Mouse (Mus musculus) lung, embryonic 15.5 days (tissue): ENCODE results near the gene Soga3. TPM values are rescaled to one million over a fixed set of nuclear protein-coding genes. Genes with fewer than 3 reads are reported as not detected.

Source experiments
- ATAC-seq: fragments of 200-750 bp; cut with Nextera tagmentation; 2 replicates; pipeline ENCODE4 v1.8.0; 2017; ENCODE audit warnings: moderate number of reproducible peaks, borderline replicate concordance; ENCODE audit not compliant: low FRiP score, low TSS enrichment; ENCODE audit errors: extremely low read depth
- H3K27ac ChIP-seq: fragments of 300-500 bp; sonication (generic); 2 replicates; pipeline ENCODE4 v1.5.1; 2015; ENCODE audit warnings: moderate library complexity, mild to moderate bottlenecking, inconsistent platforms
- H3K27me3 ChIP-seq: fragments of 300-500 bp; sonication (generic); 2 replicates; pipeline ENCODE4 v1.6.1; 2015; ENCODE audit warnings: inconsistent platforms
- H3K36me3 ChIP-seq: fragments of 300-500 bp; sonication (generic); 2 replicates; pipeline ENCODE4 v1.6.1; 2015; ENCODE audit warnings: inconsistent platforms
- H3K4me1 ChIP-seq: fragments of 300-500 bp; sonication (generic); 2 replicates; pipeline ENCODE4 v1.6.1; 2015; ENCODE audit warnings: inconsistent platforms
- H3K4me2 ChIP-seq: fragments of 300-500 bp; sonication (generic); 2 replicates; pipeline ENCODE4 v1.6.1; 2015; ENCODE audit warnings: inconsistent platforms, mild to moderate bottlenecking, moderate library complexity
- H3K4me3 ChIP-seq: fragments of 300-500 bp; sonication (generic); 2 replicates; pipeline ENCODE4 v1.5.1; 2015; ENCODE audit warnings: mild to moderate bottlenecking, inconsistent platforms
- H3K9ac ChIP-seq: fragments of 300-500 bp; sonication (generic); 2 replicates; pipeline ENCODE4 v1.6.1; 2015; ENCODE audit warnings: inconsistent platforms
- H3K9me3 ChIP-seq: fragments of 300-500 bp; sonication (generic); 2 replicates; pipeline ENCODE4 v1.6.1; 2016; ENCODE audit warnings: inconsistent platforms
- WGBS: fragments of 180-500 bp; shearing (Covaris S2); methylation state at CpG from one replicate; pipeline ENCODE4 v1.1.7; 2015; 5-methylcytosine and 5-hydroxymethylcytosine counted together
- polyA plus RNA-seq: library from polyadenylated mRNA; unstranded; fragments of >200 nt; fragmentation: Nextera tagmentation; extraction: Ambion mirVana; gene quantifications from 2 replicates; pipeline ENCODE4 v1.2.1, GENCODE M21; 2015

The Soga3 gene
- polyA plus RNA-seq = 0.23 and 0.49 TPM in 2 replicates

- under 1% methylated on average over 34 of the region's 34 CpGs for WGBS
- H3K27ac ChIP-seq = no peak within 1 kb of the TSS
- no peaks in the 10 kb centered on the region for H3K9me3 ChIP-seq
- peaks cover 62% of the 10 kb centered on the region for H3K27me3 ChIP-seq
- no peaks in the 10 kb centered on the region for H3K36me3 ChIP-seq
- peaks cover 7% of the 10 kb centered on the region for H3K4me1 ChIP-seq
- no peak for ATAC-seq
- H3K9ac ChIP-seq = no peak within 1 kb of the TSS
- H3K4me2 ChIP-seq = 0 out of 2 replicates have a peak within 1 kb of the TSS, but pooled peaks have one; percentile 6
- 0 out of 2 replicates have a peak within 1 kb of the TSS, but pooled peaks have one; percentile 5 for H3K4me3 ChIP-seq
Measured at GRCm38 (mm10) chr10:29143566-29144335, at the start of gene Soga3. Soga3 (plus strand) TSS chr10:29143839.

- H3K9me3 ChIP-seq = no peaks in the 10 kb centered on the region
- H3K27me3 ChIP-seq = no peaks in the 10 kb centered on the region
- no peak overlapping the region for H3K4me3 ChIP-seq
- 10% methylated on average over 4 of the region's 4 CpGs for WGBS
- no peak overlapping the region for H3K4me2 ChIP-seq
- no peak for ATAC-seq
- H3K9ac ChIP-seq = no peak overlapping the region
- no peaks in the 10 kb centered on the region for H3K4me1 ChIP-seq
- no peaks in the 10 kb centered on the region for H3K36me3 ChIP-seq
- H3K27ac ChIP-seq = no peak overlapping the region
Measured at GRCm38 (mm10) chr10:29106962-29107361, 36.7 kb upstream of the Soga3 start.

- no peak overlapping the region for H3K4me3 ChIP-seq
- 30% methylated on average over 7 of the region's 7 CpGs for WGBS
- no peak overlapping the region for H3K4me2 ChIP-seq
- no peak overlapping the region for H3K27ac ChIP-seq
- H3K36me3 ChIP-seq = no peaks in the 10 kb centered on the region
- H3K9me3 ChIP-seq = no peaks in the 10 kb centered on the region
- H3K4me1 ChIP-seq = peaks cover 7% of the 10 kb centered on the region
- peaks cover 51% of the 10 kb centered on the region for H3K27me3 ChIP-seq
- no peak for ATAC-seq
- no peak overlapping the region for H3K9ac ChIP-seq
Measured at GRCm38 (mm10) chr10:29142556-29143105, 1.0 kb upstream of the Soga3 start.

- WGBS = 27% methylated on average over 9 of the region's 12 CpGs
- Histone ChIP-seq H3K4me2 (no peak overlapping the region), H3K9me3 (no peaks in the 10 kb centered on the region), H3K27ac (no peak overlapping the region), H3K4me1 (peaks cover 7% of the 10 kb centered on the region), H3K27me3 (peaks cover 64% of the 10 kb centered on the region), H3K36me3 (no peaks in the 10 kb centered on the region), H3K9ac (no peak overlapping the region), H3K4me3 (no peak overlapping the region)
- no peak for ATAC-seq
Measured at GRCm38 (mm10) chr10:29144612-29145405, 1.2 kb downstream of the Soga3 start.

- Histone ChIP-seq H3K4me2 (peak overlapping the region; percentile 91), H3K4me1 (peaks cover 7% of the 10 kb centered on the region), H3K9me3 (no peaks in the 10 kb centered on the region), H3K27ac (no peak overlapping the region), H3K36me3 (no peaks in the 10 kb centered on the region), H3K9ac (no peak overlapping the region), H3K27me3 (peaks cover 64% of the 10 kb centered on the region), H3K4me3 (peak overlapping the region; percentile 42)
- ATAC-seq = peak; percentile 67; the same call in 1 of the 2 replicates
- WGBS = 1% methylated on average over 22 of the region's 22 CpGs
Measured at GRCm38 (mm10) chr10:29146198-29146857, 2.7 kb downstream of the Soga3 start.

GRCm38 (mm10) chr10:29146858-29147640 lies 3.4 kb downstream of the Soga3 start:
- Histone ChIP-seq H3K4me2 (peak overlapping the region; percentile 91), H3K4me1 (peaks cover 7% of the 10 kb centered on the region), H3K27me3 (peaks cover 61% of the 10 kb centered on the region), H3K4me3 (peak overlapping the region; percentile 42), H3K9me3 (no peaks in the 10 kb centered on the region), H3K27ac (no peak overlapping the region), H3K36me3 (no peaks in the 10 kb centered on the region), H3K9ac (no peak overlapping the region)
- under 1% methylated on average over 65 of the region's 65 CpGs for WGBS
- ATAC-seq = peak; percentile 95

GRCm38 (mm10) chr10:29147641-29147990 lies 4.0 kb downstream of the Soga3 start:
- Histone ChIP-seq H3K36me3 (no peaks in the 10 kb centered on the region), H3K4me3 (peak overlapping the region; percentile 42), H3K4me2 (peak overlapping the region; percentile 91), H3K27me3 (peaks cover 57% of the 10 kb centered on the region), H3K9me3 (no peaks in the 10 kb centered on the region), H3K27ac (no peak overlapping the region), H3K9ac (no peak overlapping the region), H3K4me1 (peaks cover 7% of the 10 kb centered on the region)
- no peak for ATAC-seq
- WGBS = 1% methylated on average over 12 of the region's 12 CpGs

- Histone ChIP-seq H3K36me3 (no peaks in the 10 kb centered on the region), H3K4me2 (peak overlapping the region; percentile 91; the same call in 1 of the 2 replicates), H3K9ac (no peak overlapping the region), H3K4me1 (peaks cover 7% of the 10 kb centered on the region), H3K27me3 (peaks cover 55% of the 10 kb centered on the region), H3K4me3 (no peak overlapping the region), H3K9me3 (no peaks in the 10 kb centered on the region), H3K27ac (no peak overlapping the region)
- ATAC-seq = no peak
- 2% methylated on average over 21 of the region's 21 CpGs for WGBS
Measured at GRCm38 (mm10) chr10:29148076-29148475, 4.4 kb downstream of the Soga3 start.

GRCm38 (mm10) chr10:29155304-29155703 lies 11.7 kb downstream of the Soga3 start:
- H3K4me2 ChIP-seq = no peak overlapping the region
- no peak overlapping the region for H3K9ac ChIP-seq
- WGBS = 81% methylated on average over 3 of the region's 3 CpGs
- H3K36me3 ChIP-seq = no peaks in the 10 kb centered on the region
- no peak overlapping the region for H3K27ac ChIP-seq
- no peaks in the 10 kb centered on the region for H3K9me3 ChIP-seq
- H3K4me3 ChIP-seq = no peak overlapping the region
- H3K27me3 ChIP-seq = no peaks in the 10 kb centered on the region
- no peaks in the 10 kb centered on the region for H3K4me1 ChIP-seq
- no peak for ATAC-seq

GRCm38 (mm10) chr10:29161664-29162063 lies 18.0 kb downstream of the Soga3 start:
- Histone ChIP-seq H3K36me3 (no peaks in the 10 kb centered on the region), H3K9ac (no peak overlapping the region), H3K27me3 (no peaks in the 10 kb centered on the region), H3K4me3 (no peak overlapping the region), H3K4me2 (no peak overlapping the region), H3K4me1 (no peaks in the 10 kb centered on the region), H3K27ac (no peak overlapping the region), H3K9me3 (no peaks in the 10 kb centered on the region)
- WGBS = 51% methylated on average over 2 of the region's 2 CpGs
- ATAC-seq = no peak

GRCm38 (mm10) chr10:29173778-29174177 lies 30.1 kb downstream of the Soga3 start:
- H3K4me1 ChIP-seq = no peaks in the 10 kb centered on the region
- WGBS = 68% methylated on average over 2 of the region's 2 CpGs
- no peaks in the 10 kb centered on the region for H3K36me3 ChIP-seq
- H3K9ac ChIP-seq = no peak overlapping the region
- H3K4me3 ChIP-seq = no peak overlapping the region
- H3K4me2 ChIP-seq = no peak overlapping the region
- H3K9me3 ChIP-seq = no peaks in the 10 kb centered on the region
- H3K27ac ChIP-seq = no peak overlapping the region
- no peaks in the 10 kb centered on the region for H3K27me3 ChIP-seq
- no peak for ATAC-seq
